Mouse (Mus musculus) MEL (cell line): Measurements from ENCODE around the gene Slc9a3r2. TPM values are rescaled to one million over a fixed set of nuclear protein-coding genes. Genes with fewer than 3 reads are reported as not detected.
"Not testable (repeated sequence)": the region's sequence is repeated elsewhere in the genome, so short reads cannot be mapped to it uniquely, and the experiment has no call there.

Experiments used
- DNase-seq: peaks from one replicate; pipeline ENCODE4 v3.0.0; 2011; ENCODE audit warnings: low read depth, low spot score
- H3K27ac ChIP-seq: 2 replicates; pipeline ENCODE4 v1.5.1; 2012; ENCODE audit warnings: low read depth, mild to moderate bottlenecking, control low read depth, low read length, moderate library complexity; ENCODE audit not compliant: control insufficient read depth
- H3K27me3 ChIP-seq, 2 experiments: fragments of 150-350 bp in 1 of 2; sonication (generic) in 1 of 2; 2 replicates each; pipeline ENCODE4 v1.6.1; 2012; ENCODE audit warnings: low read length in 2 of 2, mild to moderate bottlenecking in 2 of 2, improper control_type of control experiment in 1 of 2, moderate library complexity in 1 of 2; ENCODE audit not compliant: insufficient read depth in 2 of 2, control insufficient read depth in 1 of 2
- H3K36me3 ChIP-seq, 2 experiments: 2 replicates each; pipeline ENCODE4 v1.6.1; 2012 to 2014; ENCODE audit warnings: low read length in 2 of 2, improper control_type of control experiment in 1 of 2, inconsistent platforms in 1 of 2, mild to moderate bottlenecking in 1 of 2; ENCODE audit not compliant: insufficient read depth in 2 of 2, control insufficient read depth in 1 of 2
- H3K4me1 ChIP-seq, 2 experiments: fragments of 150-350 bp in 1 of 2; sonication (generic) in 1 of 2; 2 replicates each; pipeline ENCODE4 v1.6.1; 2012; ENCODE audit warnings: low read length in 2 of 2, improper control_type of control experiment in 1 of 2, mild to moderate bottlenecking in 1 of 2; ENCODE audit not compliant: insufficient read depth in 2 of 2, control insufficient read depth in 1 of 2
- H3K4me3 ChIP-seq, 2 experiments: fragments of 150-350 bp in 1 of 2; sonication (generic) in 1 of 2; 2 replicates each; pipeline ENCODE4 v1.5.1; 2012; ENCODE audit warnings: low read depth in 2 of 2, low read length in 2 of 2, mild to moderate bottlenecking in 2 of 2, moderate library complexity in 2 of 2, control low read depth in 1 of 2, improper control_type of control experiment in 1 of 2; ENCODE audit not compliant: control insufficient read depth in 1 of 2, insufficient read depth in 1 of 2
- H3K79me2 ChIP-seq: 2 replicates; pipeline ENCODE4 v1.6.1; 2012; ENCODE audit warnings: mild to moderate bottlenecking, low read length, moderate library complexity; ENCODE audit not compliant: control insufficient read depth, poor library complexity, insufficient read depth
- H3K9ac ChIP-seq: 2 replicates; pipeline ENCODE4 v1.6.1; 2012; ENCODE audit warnings: low read depth, mild to moderate bottlenecking, control low read depth, low read length, moderate library complexity; ENCODE audit not compliant: control insufficient read depth, poor library complexity, severe bottlenecking
- H3K9me3 ChIP-seq: fragments of 150-350 bp; sonication (generic); replicated peaks from 2 replicates; pipeline ENCODE4 v1.6.1; 2012; ENCODE audit warnings: mild to moderate bottlenecking, low read length, improper control_type of control experiment, moderate library complexity; ENCODE audit not compliant: insufficient read depth
- ELF1 ChIP-seq: IDR thresholded peaks from 2 replicates; pipeline ENCODE4 v1.6.1; 2014; ENCODE audit warnings: low read depth, mild to moderate bottlenecking, inconsistent platforms, low read length, improper control_type of control experiment, moderate library complexity
- EP300 ChIP-seq, 2 experiments: IDR thresholded peaks; 2 replicates each; pipeline ENCODE4 v1.6.1; 2011; ENCODE audit warnings: improper control_type of control experiment in 2 of 2, low read length in 2 of 2, low read depth in 1 of 2, mild to moderate bottlenecking in 1 of 2
- GABPA ChIP-seq: IDR thresholded peaks from 2 replicates; pipeline ENCODE4 v1.6.1; 2012; ENCODE audit warnings: low read depth, mild to moderate bottlenecking, inconsistent platforms, low read length, improper control_type of control experiment, moderate library complexity
- GATA1 ChIP-seq: IDR thresholded peaks from 2 replicates; pipeline ENCODE4 v1.6.1; 2011; ENCODE audit warnings: low read depth, low read length, improper control_type of control experiment
- MAFK ChIP-seq: IDR thresholded peaks from 2 replicates; pipeline ENCODE4 v1.6.1; 2011; ENCODE audit warnings: low read depth, mild to moderate bottlenecking, low read length, improper control_type of control experiment, borderline replicate concordance
- MEF2A ChIP-seq: IDR thresholded peaks from 2 replicates; pipeline ENCODE4 v1.6.1; 2014; ENCODE audit warnings: low read depth, mild to moderate bottlenecking, inconsistent platforms, low read length, improper control_type of control experiment; ENCODE audit not compliant: poor library complexity, insufficient replicate concordance, severe bottlenecking; ENCODE audit errors: extremely low read depth
- MYB ChIP-seq: IDR thresholded peaks from 2 replicates; pipeline ENCODE4 v1.6.1; 2011; ENCODE audit warnings: mild to moderate bottlenecking, low read depth, low read length, improper control_type of control experiment
- POLR2A ChIP-seq, 2 experiments: IDR thresholded peaks; 2 replicates each; pipeline ENCODE4 v1.6.1; 2011 to 2012; ENCODE audit warnings: low read length in 2 of 2, mild to moderate bottlenecking in 2 of 2, control low read depth in 1 of 2, improper control_type of control experiment in 1 of 2, low read depth in 1 of 2, moderate library complexity in 1 of 2; ENCODE audit not compliant: control insufficient read depth in 1 of 2, insufficient read depth in 1 of 2, poor library complexity in 1 of 2
- POLR2AphosphoS2 ChIP-seq: IDR thresholded peaks from 2 replicates; pipeline ENCODE4 v1.6.1; 2011; ENCODE audit warnings: low read length, improper control_type of control experiment
- SIN3A ChIP-seq: IDR thresholded peaks from 2 replicates; pipeline ENCODE4 v1.6.1; 2012; ENCODE audit warnings: low read length, improper control_type of control experiment, inconsistent platforms
- TCF12 ChIP-seq: IDR thresholded peaks from 2 replicates; pipeline ENCODE4 v1.6.1; 2014; ENCODE audit warnings: low read depth, mild to moderate bottlenecking, inconsistent platforms, low read length, improper control_type of control experiment, moderate library complexity
- UBTF ChIP-seq: IDR thresholded peaks from 2 replicates; pipeline ENCODE4 v1.6.1; 2012; ENCODE audit warnings: low read depth, mild to moderate bottlenecking, inconsistent platforms, low read length, improper control_type of control experiment, moderate library complexity, borderline replicate concordance; ENCODE audit not compliant: insufficient read depth
- ZMIZ1 ChIP-seq: IDR thresholded peaks from 2 replicates; pipeline ENCODE4 v1.6.1; 2012; ENCODE audit warnings: low read depth, mild to moderate bottlenecking, inconsistent platforms, low read length, improper control_type of control experiment, moderate library complexity
- polyA plus RNA-seq, 2 experiments: library from polyadenylated mRNA; stranded (reverse) in 1 of 2; unstranded in 1 of 2; fragments of >175 nt in 1 of 2; fragments of >200 nt in 1 of 2; gene quantifications; 2 replicates each; pipeline versions ENCODE4 v1.2.1 to v1.2.4; 2012; ENCODE audit warnings: low replicate concordance in 2 of 2, low read depth in 1 of 2; ENCODE audit not compliant: insufficient read length in 2 of 2, insufficient read depth in 1 of 2, missing spikeins in 1 of 2
- total RNA-seq: library from RNA; depleted of rRNA; stranded (reverse); fragments of 300-350 nt; gene quantifications from 2 replicates; pipeline ENCODE4 v1.2.3, GENCODE M21; 2012

Gene Slc9a3r2
- total and polyA plus RNA-seq, 3 experiments, result 0.96 to 3.5 TPM; not detected in 1

GRCm38 (mm10) chr17:24667011-24667410 is 16.9 kb upstream of the Slc9a3r2 start:
- DNase-seq, result peak; percentile 30
- TF ChIP-seq SIN3A, result peak; percentile 44; the same call in 1 of the 2 replicates

GRCm38 (mm10) chr17:24658017-24658758 is 8.1 kb upstream of the Slc9a3r2 start, which contains the start of gene Npw:
TSS of gene Npw (minus strand) at chr17:24658457.
- no peak within 1 kb of the TSS for H3K27ac ChIP-seq
- no peaks in the 10 kb centered on the region for H3K4me1 ChIP-seq
- no peaks in the 10 kb centered on the region for H3K9me3 ChIP-seq
- H3K27me3 ChIP-seq, result no peaks in the 10 kb centered on the region
- H3K79me2 ChIP-seq, result no peaks in the 10 kb centered on the region
- H3K4me3 ChIP-seq, result no peak within 1 kb of the TSS
- no peak for TF ChIP-seq GABPA
- H3K9ac ChIP-seq, result no peak within 1 kb of the TSS
- no peaks in the 10 kb centered on the region for H3K36me3 ChIP-seq
- no peak for DNase-seq

More at GRCm38 (mm10) chr17:24667011-24667410, 16.9 kb upstream of the Slc9a3r2 start:
- not testable (repeated sequence) for H3K4me3 ChIP-seq, H3K9ac ChIP-seq, H3K9me3 ChIP-seq, H3K27ac ChIP-seq, H3K27me3 ChIP-seq
- Histone ChIP-seq H3K4me1 (peaks cover 0 to 22% of the 10 kb centered on the region in 2 experiments; a peak in 3 of 4 replicates), H3K79me2 (peaks cover 24% of the 10 kb centered on the region), H3K36me3 (peaks cover 0 to 10% of the 10 kb centered on the region in 2 experiments; a peak in 2 of 4 replicates)

- TF ChIP-seq GATA1 (peak; percentile 57), MEF2A (no peak)
- no peak overlapping the region for H3K27ac ChIP-seq
- no peak overlapping the region for H3K9ac ChIP-seq
- DNase-seq, result no peak
- H3K9me3 ChIP-seq, result no peaks in the 10 kb centered on the region
- no peaks in the 10 kb centered on the region for H3K36me3 ChIP-seq
- H3K4me1 ChIP-seq, result no peaks in the 10 kb centered on the region
- H3K4me3 ChIP-seq, result no peak overlapping the region
- H3K27me3 ChIP-seq, result peaks cover 13 to 14% of the 10 kb centered on the region in 2 experiments
- no peaks in the 10 kb centered on the region for H3K79me2 ChIP-seq
Observed at GRCm38 (mm10) chr17:24654969-24655368, 4.8 kb upstream of the Slc9a3r2 start.

- no peak overlapping the region for H3K4me3 ChIP-seq
- no peak overlapping the region for H3K9ac ChIP-seq
- no peak overlapping the region for H3K27ac ChIP-seq
- peaks cover 14 to 21% of the 10 kb centered on the region in 2 experiments for H3K27me3 ChIP-seq
- DNase-seq, result no peak
- TF ChIP-seq MYB (no peak), UBTF (no peak), MAFK (no peak), EP300 (IDR thresholded peaks at IDR 0.05; ENCODE audit: low read depth in 1 of 2, low read length in 2 of 2) (no peak), POLR2AphosphoS2 (no peak), ZMIZ1 (no peak), POLR2A (IDR thresholded peaks at IDR 0.05; ENCODE audit: control insufficient read depth in 1 of 2, insufficient read depth in 1 of 2, low read depth in 1 of 2, low read length in 2 of 2, poor library complexity in 1 of 2) (no peak), TCF12 (no peak), ELF1 (no peak)
- no peaks in the 10 kb centered on the region for H3K4me1 ChIP-seq
- H3K36me3 ChIP-seq, result no peaks in the 10 kb centered on the region
- no peaks in the 10 kb centered on the region for H3K9me3 ChIP-seq
- H3K79me2 ChIP-seq, result no peaks in the 10 kb centered on the region
Observed at GRCm38 (mm10) chr17:24653967-24654710, 4.0 kb upstream of the Slc9a3r2 start.
